Mouse (Mus musculus) myocyte (in vitro differentiated cells): ENCODE measurements around the gene Hnrnpc. TPM values are rescaled to one million over a fixed set of nuclear protein-coding genes. Genes with fewer than 3 reads are reported as not detected.

Experiments used
- H3K27me3 ChIP-seq: one replicate; pipeline ENCODE4 v1.6.1; 2011; ENCODE audit not compliant: control insufficient read depth, insufficient read depth, insufficient read length
- H3K36me3 ChIP-seq: one replicate; pipeline ENCODE4 v1.6.1; 2011; ENCODE audit not compliant: control insufficient read depth, insufficient read depth
- H3K4me2 ChIP-seq: one replicate; pipeline ENCODE4 v1.6.1; 2011; ENCODE audit warnings: low read depth, control low read depth
- H3K4me3 ChIP-seq: one replicate; pipeline ENCODE4 v1.5.1; 2011; ENCODE audit warnings: mild to moderate bottlenecking, control low read depth, moderate library complexity
- H3K79me2 ChIP-seq: one replicate; pipeline ENCODE4 v1.6.1; 2011; ENCODE audit not compliant: control insufficient read depth, insufficient read depth
- H3ac ChIP-seq: one replicate; pipeline ENCODE4 v1.6.1; 2011; ENCODE audit not compliant: control insufficient read depth, insufficient read length
- CEBPB ChIP-seq: IDR thresholded peaks from 2 replicates; pipeline ENCODE4 v1.6.1; 2011; ENCODE audit warnings: mild to moderate bottlenecking, moderate library complexity; ENCODE audit not compliant: poor library complexity, insufficient read depth, severe bottlenecking
- E2F4 ChIP-seq: IDR thresholded peaks from one replicate; pipeline ENCODE4 v1.6.1; 2011; ENCODE audit warnings: mild to moderate bottlenecking, control low read depth, moderate library complexity; ENCODE audit not compliant: insufficient read depth
- MAX ChIP-seq: IDR thresholded peaks from one replicate; pipeline ENCODE4 v1.6.1; 2011; ENCODE audit warnings: low read depth, mild to moderate bottlenecking, control low read depth
- MYOD1 ChIP-seq, 3 experiments: IDR thresholded peaks; one replicate each; pipeline ENCODE4 v1.6.1; 2011; ENCODE audit warnings: control low read depth in 2 of 3, low read depth in 2 of 3, mild to moderate bottlenecking in 2 of 3, moderate library complexity in 1 of 3; ENCODE audit not compliant: insufficient read length in 2 of 3, control insufficient read depth in 1 of 3
- MYOG ChIP-seq, 3 experiments: IDR thresholded peaks; one replicate each; pipeline ENCODE4 v1.6.1; 2011; ENCODE audit warnings: control low read depth in 2 of 3, low read depth in 2 of 3, mild to moderate bottlenecking in 2 of 3; ENCODE audit not compliant: insufficient read length in 2 of 3, control insufficient read depth in 1 of 3, insufficient read depth in 1 of 3
- POLR2A ChIP-seq: IDR thresholded peaks from one replicate; pipeline ENCODE4 v1.6.1; 2011; ENCODE audit warnings: low read depth, mild to moderate bottlenecking, control low read depth, moderate library complexity; ENCODE audit not compliant: insufficient read length
- POLR2AphosphoS2 ChIP-seq: IDR thresholded peaks from one replicate; pipeline ENCODE4 v1.6.1; 2011; ENCODE audit warnings: low read depth, control low read depth; ENCODE audit not compliant: insufficient read length
- REST ChIP-seq: IDR thresholded peaks from one replicate; pipeline ENCODE4 v1.6.1; 2011; ENCODE audit warnings: mild to moderate bottlenecking, control low read depth, moderate library complexity; ENCODE audit not compliant: insufficient read depth, insufficient read length
- SRF ChIP-seq: IDR thresholded peaks from one replicate; pipeline ENCODE4 v1.6.1; 2011; ENCODE audit warnings: low read depth; ENCODE audit not compliant: control insufficient read depth, insufficient read length
- TCF12 ChIP-seq: IDR thresholded peaks from one replicate; pipeline ENCODE4 v1.6.1; 2011; ENCODE audit warnings: mild to moderate bottlenecking, control low read depth; ENCODE audit not compliant: poor library complexity, insufficient read depth, severe bottlenecking
- TCF3 ChIP-seq: IDR thresholded peaks from one replicate; pipeline ENCODE4 v1.6.1; 2011; ENCODE audit warnings: low read depth, control low read depth; ENCODE audit not compliant: insufficient read length
- USF1 ChIP-seq: IDR thresholded peaks from one replicate; pipeline ENCODE4 v1.6.1; 2011; ENCODE audit warnings: low read depth, mild to moderate bottlenecking, control low read depth, moderate library complexity
- polyA plus RNA-seq: library from polyadenylated mRNA; unstranded; fragments of >200 nt; fragmentation: generic; extraction: Trizol; gene quantifications from one replicate; pipeline ENCODE4 v1.2.1, GENCODE M21; 2012; ENCODE audit warnings: missing spikeins

The Hnrnpc gene
- polyA plus RNA-seq, 1 experiment = 147 TPM

GRCm38 (mm10) chr14:52117241-52117640 is 13.4 kb upstream of the Hnrnpc start:
- TF ChIP-seq POLR2A (no peak), TCF12 (no peak), USF1 (no peak), POLR2AphosphoS2 (no peak), MYOG (IDR thresholded peaks at IDR 0.05; ENCODE audit: control insufficient read depth in 1 of 3, insufficient read depth in 1 of 3, insufficient read length in 2 of 3, low read depth in 2 of 3) (no peak), MYOD1 (IDR thresholded peaks at IDR 0.05; ENCODE audit: control insufficient read depth in 1 of 3, insufficient read length in 2 of 3, low read depth in 2 of 3) (no peak), REST (no peak), SRF (no peak), CEBPB (no peak), MAX (no peak), TCF3 (no peak)
- Histone ChIP-seq H3ac (no peak overlapping the region), H3K79me2 (no peaks in the 10 kb centered on the region), H3K4me3 (no peak overlapping the region), H3K36me3 (no peaks in the 10 kb centered on the region), H3K4me2 (no peak overlapping the region), H3K27me3 (peaks cover 14% of the 10 kb centered on the region)

- H3K36me3 ChIP-seq = no peaks in the 10 kb centered on the region
- no peak overlapping the region for H3K4me2 ChIP-seq
- H3K4me3 ChIP-seq = no peak overlapping the region
- no peaks in the 10 kb centered on the region for H3K79me2 ChIP-seq
- TF ChIP-seq REST = no peak
- no peak for TF ChIP-seq TCF3
- TF ChIP-seq E2F4 = no peak
- no peak for TF ChIP-seq TCF12
- TF ChIP-seq USF1 = no peak
- no peak for TF ChIP-seq CEBPB
- no peak for TF ChIP-seq MYOG (IDR thresholded peaks at IDR 0.05; ENCODE audit: control insufficient read depth in 1 of 3, insufficient read depth in 1 of 3, insufficient read length in 2 of 3, low read depth in 2 of 3)
- TF ChIP-seq POLR2A = no peak
- TF ChIP-seq MAX = no peak
- TF ChIP-seq MYOD1 (IDR thresholded peaks at IDR 0.05; ENCODE audit: control insufficient read depth in 1 of 3, insufficient read length in 2 of 3, low read depth in 2 of 3) = no peak
- TF ChIP-seq SRF = no peak
- no peak for TF ChIP-seq POLR2AphosphoS2
- H3K27me3 ChIP-seq = peaks cover 10% of the 10 kb centered on the region
- H3ac ChIP-seq = no peak overlapping the region
These were observed 10.3 kb upstream of the Hnrnpc start for GRCm38 (mm10) chr14:52114101-52114500.

GRCm38 (mm10) chr14:52110346-52110745 is 6.5 kb upstream of the Hnrnpc start, which contains the start of gene Rpgrip1:
Gene Rpgrip1 (plus strand): TSS chr14:52110704.
- no peak within 1 kb of the TSS for H3ac ChIP-seq
- TF ChIP-seq MYOG (IDR thresholded peaks at IDR 0.05; ENCODE audit: control insufficient read depth in 1 of 3, insufficient read depth in 1 of 3, insufficient read length in 2 of 3, low read depth in 2 of 3) (no peak), MAX (no peak), USF1 (no peak), TCF3 (no peak), REST (no peak), POLR2AphosphoS2 (no peak), TCF12 (no peak), MYOD1 (IDR thresholded peaks at IDR 0.05; ENCODE audit: control insufficient read depth in 1 of 3, insufficient read length in 2 of 3, low read depth in 2 of 3) (no peak), CEBPB (no peak), E2F4 (no peak), POLR2A (no peak), SRF (no peak)
- no peaks in the 10 kb centered on the region for H3K79me2 ChIP-seq
- no peak within 1 kb of the TSS for H3K4me2 ChIP-seq
- H3K36me3 ChIP-seq = no peaks in the 10 kb centered on the region
- no peak within 1 kb of the TSS for H3K4me3 ChIP-seq
- H3K27me3 ChIP-seq = peaks cover 3% of the 10 kb centered on the region

- Histone ChIP-seq H3ac (no peak overlapping the region), H3K36me3 (no peaks in the 10 kb centered on the region), H3K79me2 (peaks cover 7% of the 10 kb centered on the region), H3K4me3 (no peak overlapping the region), H3K4me2 (no peak overlapping the region), H3K27me3 (no peaks in the 10 kb centered on the region)
- TF ChIP-seq REST (no peak), POLR2AphosphoS2 (no peak), MYOG (IDR thresholded peaks at IDR 0.05; ENCODE audit: control insufficient read depth in 1 of 3, insufficient read depth in 1 of 3, insufficient read length in 2 of 3, low read depth in 2 of 3) (no peak), POLR2A (no peak), TCF12 (no peak), USF1 (no peak), E2F4 (no peak), MYOD1 (IDR thresholded peaks at IDR 0.05; ENCODE audit: control insufficient read depth in 1 of 3, insufficient read length in 2 of 3, low read depth in 2 of 3) (no peak), CEBPB (no peak), SRF (no peak), TCF3 (no peak)
These were observed 4.2 kb upstream of the Hnrnpc start for GRCm38 (mm10) chr14:52108025-52108424.

- TF ChIP-seq MYOG (IDR thresholded peaks at IDR 0.05; ENCODE audit: control insufficient read depth in 1 of 3, insufficient read depth in 1 of 3, insufficient read length in 2 of 3, low read depth in 2 of 3) (no peak), MYOD1 (IDR thresholded peaks at IDR 0.05; ENCODE audit: control insufficient read depth in 1 of 3, insufficient read length in 2 of 3, low read depth in 2 of 3) (no peak), MAX (no peak), SRF (no peak), TCF12 (no peak), USF1 (no peak), TCF3 (no peak), CEBPB (no peak), E2F4 (no peak), REST (no peak), POLR2A (no peak), POLR2AphosphoS2 (no peak)
- Histone ChIP-seq H3K4me3 (no peak overlapping the region), H3ac (no peak overlapping the region), H3K4me2 (no peak overlapping the region), H3K79me2 (peaks cover 20% of the 10 kb centered on the region), H3K36me3 (no peaks in the 10 kb centered on the region), H3K27me3 (no peaks in the 10 kb centered on the region)
These were observed 2.9 kb upstream of the Hnrnpc start for GRCm38 (mm10) chr14:52106741-52107140.
